Mouse (Mus musculus): ENCODE measurements around the gene Arl5a.

- no peak for TF ChIP-seq CTCF (IDR thresholded peaks at IDR 0.05; ENCODE audit: low read depth)
- TF ChIP-seq EP300 (IDR thresholded peaks at IDR 0.05; ENCODE audit: low read depth) = no peak
These were observed 2.7 kb upstream of the Arl5a start for GRCm38 (mm10) chr2:52427383-52427782.
